Mouse (Mus musculus) heart, postnatal 0 days (tissue): ENCODE measurements around the gene Atp5k.

ENCODE experiments used
- CTCF ChIP-seq: IDR thresholded peaks from 2 replicates; pipeline ENCODE4 v1.5.1; 2016; ENCODE audit warnings: antibody characterized with exemption, control low read depth, low read depth
- EP300 ChIP-seq: IDR thresholded peaks from 2 replicates; pipeline ENCODE4 v1.6.1; 2016; ENCODE audit warnings: antibody characterized with exemption, low read depth

DNA sequence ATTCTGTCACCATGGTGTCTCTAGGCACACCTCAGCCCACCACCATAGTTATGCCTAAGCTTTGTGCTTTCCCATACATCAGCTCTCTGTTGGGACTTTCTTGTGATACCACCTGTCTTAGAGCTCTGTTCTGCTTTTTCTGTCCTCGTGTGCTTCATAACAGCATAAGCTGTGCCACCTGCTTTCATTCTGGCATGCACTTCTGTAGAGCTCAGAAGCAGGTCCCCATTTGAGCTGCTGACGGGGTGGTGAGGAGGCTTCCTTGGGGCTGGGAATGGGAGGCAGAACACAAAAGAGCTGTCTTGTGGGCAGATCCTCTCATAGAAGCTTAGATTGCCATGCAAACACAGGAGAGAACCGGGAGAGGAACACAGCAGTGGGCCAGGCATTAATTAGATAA, 41.7 kb upstream of the Atp5k start:
- no peak for TF ChIP-seq CTCF
- no peak for TF ChIP-seq EP300
